Mouse (Mus musculus) lung, postnatal 0 days (tissue): ENCODE results near the gene Phkb. TPM values are rescaled to one million over a fixed set of nuclear protein-coding genes. Genes with fewer than 3 reads are reported as not detected.

Experiments
- ATAC-seq: fragments of 200-750 bp; cut with Nextera tagmentation; 2 replicates; pipeline ENCODE4 v1.8.0; 2017; ENCODE audit warnings: moderate library complexity
- DNase-seq: peaks from one replicate; pipeline ENCODE4 v3.0.0-alpha.2; 2016; ENCODE audit warnings: low spot score
- H3K27ac ChIP-seq: fragments of 300-500 bp; sonication (generic); 2 replicates; pipeline ENCODE4 v1.5.1; 2014; ENCODE audit warnings: antibody characterized with exemption, mild to moderate bottlenecking, low read length, mixed read lengths
- H3K27me3 ChIP-seq: fragments of 300-500 bp; sonication (generic); replicated peaks from 2 replicates; pipeline ENCODE4 v1.6.1; 2014; ENCODE audit warnings: low read length, mixed read lengths; ENCODE audit not compliant: insufficient read depth
- H3K36me3 ChIP-seq: fragments of 300-500 bp; sonication (generic); 2 replicates; pipeline ENCODE4 v1.6.1; 2014; ENCODE audit warnings: low read length, mixed read lengths; ENCODE audit not compliant: insufficient read depth
- H3K4me1 ChIP-seq: fragments of 300-500 bp; sonication (generic); 2 replicates; pipeline ENCODE4 v1.6.1; 2014; ENCODE audit warnings: antibody characterized with exemption, low read depth, low read length, mixed read lengths; ENCODE audit not compliant: insufficient read depth
- H3K4me2 ChIP-seq: fragments of 300-500 bp; sonication (generic); replicated peaks from 2 replicates; pipeline ENCODE4 v1.6.1; 2014; ENCODE audit warnings: low read depth, mild to moderate bottlenecking, low read length, moderate library complexity, mixed read lengths
- H3K4me3 ChIP-seq: fragments of 300-500 bp; sonication (generic); 2 replicates; pipeline ENCODE4 v1.5.1; 2014; ENCODE audit warnings: low read depth, low read length
- H3K9ac ChIP-seq: fragments of 300-500 bp; sonication (generic); replicated peaks from 2 replicates; pipeline ENCODE4 v1.6.1; 2014; ENCODE audit warnings: low read depth, mild to moderate bottlenecking
- H3K9me3 ChIP-seq: fragments of 300-500 bp; sonication (generic); 2 replicates; pipeline ENCODE4 v1.6.1; 2016; ENCODE audit warnings: low read length, mixed read lengths
- CTCF ChIP-seq: IDR thresholded peaks from 2 replicates; pipeline ENCODE4 v1.5.1; 2016; ENCODE audit warnings: antibody characterized with exemption, mild to moderate bottlenecking
- EP300 ChIP-seq: IDR thresholded peaks from 2 replicates; pipeline ENCODE4 v1.6.1; 2016; ENCODE audit warnings: antibody characterized with exemption, mild to moderate bottlenecking, control low read depth
- WGBS: fragments of 180-500 bp; shearing (Covaris S2); extraction: QIAGEN DNeasy Blood & Tissue Kit; methylation state at CpG from one replicate; pipeline ENCODE4 v1.1.7; 2014; 5-methylcytosine and 5-hydroxymethylcytosine counted together
- polyA plus RNA-seq: library from polyadenylated mRNA; unstranded; fragments of >200 nt; fragmentation: Nextera tagmentation; extraction: Ambion mirVana; gene quantifications from 2 replicates; pipeline ENCODE4 v1.2.1, GENCODE M21; 2015

The Phkb gene
- polyA plus RNA-seq, 1 experiment from 2014 or later, result 26.9 TPM

- Histone ChIP-seq H3K9me3 (no peaks in the 10 kb centered on the region), H3K4me2 (no peak overlapping the region)
Measured at GRCm38 (mm10) chr8:85926107-85926506, 85.3 kb downstream of the Phkb start.

GRCm38 (mm10) chr8:85936148-85936547 is 95.4 kb downstream of the Phkb start:
- WGBS, result 87% methylated on average over 5 of the region's 5 CpGs
- Histone ChIP-seq H3K9me3 (no peaks in the 10 kb centered on the region), H3K36me3 (no peaks in the 10 kb centered on the region), H3K4me2 (no peak overlapping the region), H3K9ac (no peak overlapping the region), H3K27ac (no peak overlapping the region), H3K4me1 (no peaks in the 10 kb centered on the region), H3K4me3 (no peak overlapping the region), H3K27me3 (no peaks in the 10 kb centered on the region)
- ATAC-seq (no peak), DNase-seq (no peak)
- TF ChIP-seq EP300 (no peak), CTCF (no peak)

More at GRCm38 (mm10) chr8:85926107-85926506, 85.3 kb downstream of the Phkb start:
- no peaks in the 10 kb centered on the region for H3K36me3 ChIP-seq
- ATAC-seq, result no peak
- no peak overlapping the region for H3K9ac ChIP-seq
- 30% methylated on average over 3 of the region's 3 CpGs for WGBS
- no peaks in the 10 kb centered on the region for H3K27me3 ChIP-seq
- no peak overlapping the region for H3K4me3 ChIP-seq
- TF ChIP-seq CTCF (no peak), EP300 (no peak)
- DNase-seq, result peak; percentile 34
- no peak overlapping the region for H3K27ac ChIP-seq
- H3K4me1 ChIP-seq, result no peaks in the 10 kb centered on the region

- ATAC-seq, result no peak
- H3K4me1 ChIP-seq, result no peaks in the 10 kb centered on the region
- WGBS, result 70% methylated on average over 7 of the region's 7 CpGs
- TF ChIP-seq CTCF, result no peak
- no peak overlapping the region for H3K4me2 ChIP-seq
- no peak overlapping the region for H3K9ac ChIP-seq
- no peaks in the 10 kb centered on the region for H3K9me3 ChIP-seq
- no peaks in the 10 kb centered on the region for H3K36me3 ChIP-seq
- no peak overlapping the region for H3K27ac ChIP-seq
- no peak overlapping the region for H3K4me3 ChIP-seq
- H3K27me3 ChIP-seq, result no peaks in the 10 kb centered on the region
- no peak for DNase-seq
Measured at GRCm38 (mm10) chr8:85937343-85937742, 96.6 kb downstream of the Phkb start.

- no peak overlapping the region for H3K4me2 ChIP-seq
- no peaks in the 10 kb centered on the region for H3K27me3 ChIP-seq
- no peaks in the 10 kb centered on the region for H3K36me3 ChIP-seq
- no peak overlapping the region for H3K4me3 ChIP-seq
- WGBS, result 91% methylated on average over 5 of the region's 5 CpGs
- no peaks in the 10 kb centered on the region for H3K9me3 ChIP-seq
- H3K27ac ChIP-seq, result no peak overlapping the region
- DNase-seq (no peak), ATAC-seq (no peak)
- H3K4me1 ChIP-seq, result no peaks in the 10 kb centered on the region
- no peak for TF ChIP-seq CTCF
- TF ChIP-seq EP300, result no peak
- no peak overlapping the region for H3K9ac ChIP-seq
Measured at GRCm38 (mm10) chr8:85944820-85945219, 104.1 kb downstream of the Phkb start.

GRCm38 (mm10) chr8:85958391-85958790 is 117.6 kb downstream of the Phkb start:
- WGBS, result 80% methylated on average over 2 of the region's 2 CpGs
- no peaks in the 10 kb centered on the region for H3K4me1 ChIP-seq

DNA sequence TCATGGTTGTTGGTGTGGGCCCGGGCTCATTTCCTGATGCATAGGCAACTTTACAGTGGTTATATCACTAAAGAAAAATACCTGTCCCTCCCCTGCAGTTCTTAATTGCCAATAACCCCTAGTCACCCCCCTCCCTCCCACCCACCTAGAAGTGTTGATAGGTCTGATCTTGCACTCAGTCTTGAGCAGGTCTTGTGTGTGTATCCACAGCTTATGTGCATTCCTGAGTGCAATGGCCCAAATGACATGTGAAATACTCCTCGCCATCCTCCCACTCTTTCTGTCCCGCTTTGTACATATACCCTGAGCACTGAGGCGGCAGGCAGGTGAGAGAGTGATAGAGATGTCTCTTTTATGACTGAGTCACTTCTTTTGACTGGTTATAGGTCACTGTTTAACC is 119.1 kb downstream of the Phkb start:
- Histone ChIP-seq H3K9ac (no peak overlapping the region), H3K9me3 (no peaks in the 10 kb centered on the region), H3K27me3 (no peaks in the 10 kb centered on the region), H3K4me3 (no peak overlapping the region), H3K27ac (no peak overlapping the region), H3K4me1 (no peaks in the 10 kb centered on the region), H3K36me3 (no peaks in the 10 kb centered on the region), H3K4me2 (no peak overlapping the region)
- TF ChIP-seq CTCF, result no peak
- TF ChIP-seq EP300, result no peak
- DNase-seq, result no peak
- ATAC-seq, result no peak
- WGBS, result 91% methylated on average over 4 of the region's 4 CpGs

More at GRCm38 (mm10) chr8:85958391-85958790, 117.6 kb downstream of the Phkb start:
- ATAC-seq (no peak), DNase-seq (no peak)
- Histone ChIP-seq H3K4me3 (no peak overlapping the region), H3K27ac (no peak overlapping the region), H3K4me2 (no peak overlapping the region), H3K36me3 (no peaks in the 10 kb centered on the region), H3K9me3 (no peaks in the 10 kb centered on the region), H3K27me3 (no peaks in the 10 kb centered on the region), H3K9ac (no peak overlapping the region)
- TF ChIP-seq EP300, result no peak
- no peak for TF ChIP-seq CTCF

GRCm38 (mm10) chr8:85977588-85978077 is 136.9 kb downstream of the Phkb start:
- 87% methylated on average over 4 of the region's 4 CpGs for WGBS
- H3K4me1 ChIP-seq, result no peaks in the 10 kb centered on the region

More at GRCm38 (mm10) chr8:85977588-85978077, 136.9 kb downstream of the Phkb start:
- no peak overlapping the region for H3K27ac ChIP-seq
- TF ChIP-seq EP300, result no peak
- TF ChIP-seq CTCF, result no peak
- H3K9ac ChIP-seq, result no peak overlapping the region
- ATAC-seq, result no peak
- H3K36me3 ChIP-seq, result peaks cover 9% of the 10 kb centered on the region; the same call in 1 of the 2 replicates
- no peak overlapping the region for H3K4me2 ChIP-seq
- no peak for DNase-seq
- no peak overlapping the region for H3K4me3 ChIP-seq
- no peaks in the 10 kb centered on the region for H3K27me3 ChIP-seq
- H3K9me3 ChIP-seq, result no peaks in the 10 kb centered on the region
